Mouse (Mus musculus): ENCODE results near the gene D16Ertd472e. TPM values are rescaled to one million over a fixed set of nuclear protein-coding genes. Genes with fewer than 3 reads are reported as not detected.

The D16Ertd472e gene
- polyA plus RNA-seq, 1 experiment from 2014 or later, result 8.7 TPM

DNA sequence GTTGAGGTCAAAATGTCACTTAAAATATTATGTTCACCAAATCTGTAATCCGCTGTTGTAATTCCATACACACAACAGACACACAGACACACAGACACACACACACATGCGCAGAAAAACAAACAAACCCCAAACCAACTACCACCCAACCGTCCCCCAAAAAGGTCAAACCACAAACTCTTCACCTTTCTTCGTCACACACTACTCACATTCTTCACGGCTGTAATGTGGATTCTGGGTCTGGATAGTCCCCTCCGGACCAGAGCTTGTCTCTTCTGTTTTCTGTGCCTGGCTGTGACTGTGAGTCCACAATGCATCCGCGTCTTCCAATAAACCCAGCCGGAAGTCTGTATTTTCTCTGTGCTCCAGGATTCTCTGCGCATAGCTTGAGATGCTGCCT is 29.1 kb downstream of the D16Ertd472e start:
- no peak overlapping the region for H3K4me3 ChIP-seq (ENCODE audit: low read depth, low read length)
- H3K27me3 ChIP-seq (ENCODE audit: control insufficient read depth, insufficient read depth, low read length), result no peaks in the 10 kb centered on the region
- H3K4me1 ChIP-seq (replicated peaks; ENCODE audit: control insufficient read depth, insufficient read depth), result no peaks in the 10 kb centered on the region
- no peak overlapping the region for H3K27ac ChIP-seq (replicated peaks)
- H3K9me3 ChIP-seq (ENCODE audit: control insufficient read depth, low read length), result no peaks in the 10 kb centered on the region
- H3K9ac ChIP-seq (ENCODE audit: low read length), result no peak overlapping the region
- DNase-seq (ENCODE audit: low spot score) (no peak), ATAC-seq (ENCODE audit: low FRiP score, low TSS enrichment) (no peak)
- WGBS, result 95% methylated on average over 10 of the region's 10 CpGs
- TF ChIP-seq CTCF (IDR thresholded peaks at IDR 0.05; ENCODE audit: low read depth) (no peak), EP300 (optimal IDR thresholded peaks at IDR 0.05) (no peak)
- H3K36me3 ChIP-seq (ENCODE audit: control insufficient read depth, insufficient read depth, low read length), result 0 out of 2 replicates have a peak, but pooled peaks cover 7% of the 10 kb centered on the region
- no peak overlapping the region for H3K4me2 ChIP-seq (replicated peaks; ENCODE audit: low read depth)

DNA sequence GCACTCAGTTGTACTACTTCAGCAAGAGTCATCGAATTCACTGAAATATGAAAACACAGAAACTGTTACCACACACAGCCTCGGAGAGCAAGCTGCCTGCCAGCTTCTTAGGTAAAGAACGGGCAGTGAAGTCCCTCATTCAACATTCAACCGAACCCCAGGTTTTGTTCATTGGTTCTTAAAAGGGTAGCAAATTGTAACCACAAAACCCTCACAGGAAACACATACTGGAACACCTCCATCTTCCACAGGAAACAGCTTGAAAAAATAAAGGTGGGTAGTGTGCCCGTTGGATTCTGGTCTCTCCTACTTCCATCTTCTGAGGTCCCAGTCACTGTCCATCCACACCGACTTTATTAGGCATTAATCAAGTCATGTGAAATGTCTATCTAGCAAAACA is 30.0 kb downstream of the D16Ertd472e start:
- H3K9me3 ChIP-seq (ENCODE audit: control insufficient read depth, low read length), result no peaks in the 10 kb centered on the region
- no peaks in the 10 kb centered on the region for H3K27me3 ChIP-seq (ENCODE audit: control insufficient read depth, insufficient read depth, low read length)
- DNase-seq (ENCODE audit: low spot score), result no peak
- 0 out of 2 replicates have a peak, but pooled peaks cover 7% of the 10 kb centered on the region for H3K36me3 ChIP-seq (ENCODE audit: control insufficient read depth, insufficient read depth, low read length)
- TF ChIP-seq CTCF (IDR thresholded peaks at IDR 0.05; ENCODE audit: low read depth) (no peak), EP300 (optimal IDR thresholded peaks at IDR 0.05) (no peak)
- ATAC-seq (ENCODE audit: low FRiP score, low TSS enrichment), result no peak
- H3K4me1 ChIP-seq (replicated peaks; ENCODE audit: control insufficient read depth, insufficient read depth), result no peaks in the 10 kb centered on the region
- H3K9ac ChIP-seq (ENCODE audit: low read length), result no peak overlapping the region
- WGBS, result 87% methylated on average over 6 of the region's 6 CpGs
- no peak overlapping the region for H3K4me2 ChIP-seq (replicated peaks; ENCODE audit: low read depth)
- H3K27ac ChIP-seq (replicated peaks), result no peak overlapping the region
- H3K4me3 ChIP-seq (ENCODE audit: low read depth, low read length), result no peak overlapping the region

DNA sequence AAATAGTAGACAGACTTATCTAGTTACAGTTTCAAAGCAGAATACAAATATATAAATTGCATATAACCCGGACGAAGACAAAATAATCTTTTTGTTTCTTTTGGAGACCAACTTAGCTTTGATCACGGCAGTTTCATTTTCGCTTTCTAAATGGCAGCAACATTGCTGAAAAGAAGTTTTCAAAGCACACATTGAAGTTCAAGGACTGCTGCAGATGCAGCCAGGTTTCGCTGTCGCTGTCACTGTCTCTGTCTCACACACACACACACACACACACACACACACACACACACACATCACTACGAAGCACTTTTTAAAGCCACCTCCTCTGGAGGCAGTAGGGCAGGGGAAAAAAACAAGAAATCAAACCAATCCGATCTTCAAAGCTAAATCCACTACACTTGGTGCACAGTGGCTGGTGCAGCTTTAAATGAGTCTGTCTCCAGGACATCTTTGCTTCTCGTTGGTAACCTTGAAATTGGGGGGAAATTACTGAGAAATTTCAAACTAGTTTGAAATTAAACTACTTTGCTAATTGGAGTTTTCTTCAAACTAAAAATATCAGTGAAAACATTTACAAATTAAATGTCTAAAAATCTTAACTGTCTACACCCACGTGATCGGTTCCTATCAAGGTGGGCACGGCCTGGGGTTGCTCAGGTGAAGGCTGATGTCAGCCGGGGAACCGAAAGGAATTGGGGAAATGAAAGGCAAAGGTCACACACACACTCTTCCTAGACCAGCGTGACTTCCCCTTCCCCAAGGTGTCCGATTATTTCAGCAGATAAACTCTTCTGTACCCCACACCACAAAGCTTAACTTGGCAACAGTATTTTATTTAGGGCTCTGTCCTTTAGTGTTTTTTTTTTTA is 35.9 kb downstream of the D16Ertd472e start:
- DNase-seq (ENCODE audit: low spot score), result no peak
- 72% methylated on average over 16 of the region's 16 CpGs for WGBS
- Histone ChIP-seq H3K4me1 (replicated peaks; ENCODE audit: control insufficient read depth, insufficient read depth) (no peaks in the 10 kb centered on the region), H3K9me3 (ENCODE audit: control insufficient read depth, low read length) (no peaks in the 10 kb centered on the region), H3K27ac (replicated peaks) (no peak overlapping the region), H3K9ac (ENCODE audit: low read length) (no peak overlapping the region), H3K27me3 (ENCODE audit: control insufficient read depth, insufficient read depth, low read length) (no peaks in the 10 kb centered on the region), H3K36me3 (ENCODE audit: control insufficient read depth, insufficient read depth, low read length) (no peaks in the 10 kb centered on the region), H3K4me3 (ENCODE audit: low read depth, low read length) (no peak overlapping the region), H3K4me2 (replicated peaks; ENCODE audit: low read depth) (0 out of 2 replicates have a peak overlapping the region, but pooled peaks have one; percentile 23)
- no peak for ATAC-seq (ENCODE audit: low FRiP score, low TSS enrichment)
- TF ChIP-seq CTCF (IDR thresholded peaks at IDR 0.05; ENCODE audit: low read depth) (no peak), EP300 (optimal IDR thresholded peaks at IDR 0.05) (no peak)

DNA sequence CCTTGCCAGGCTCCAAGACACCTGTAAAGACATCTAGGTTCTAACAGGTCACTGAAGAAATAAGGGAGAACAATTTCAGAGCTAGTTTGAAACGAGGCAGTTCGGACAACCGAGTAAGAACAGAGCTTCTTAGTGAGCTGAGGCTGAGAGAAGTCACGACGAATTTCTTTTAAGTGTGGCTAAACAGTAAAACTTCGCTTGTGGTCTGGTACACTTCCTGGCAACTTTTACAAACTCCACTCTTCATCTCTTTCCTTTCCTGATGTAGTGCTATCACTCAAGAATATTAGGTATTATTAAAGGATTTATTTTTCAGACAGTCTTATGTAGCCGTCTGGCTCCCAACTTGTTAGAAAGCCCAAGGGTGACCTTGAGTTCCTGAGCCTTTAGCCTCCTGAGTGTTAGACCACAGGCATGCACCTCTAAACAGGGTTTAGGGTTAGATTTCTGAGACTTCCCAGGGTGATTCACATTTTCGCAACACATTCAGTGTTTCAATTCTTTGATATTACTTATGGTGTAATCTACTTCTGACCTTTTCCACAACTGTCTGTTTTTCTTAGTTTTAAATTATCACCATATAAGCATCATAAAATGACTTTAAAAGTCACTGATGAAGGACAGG is 38.6 kb downstream of the D16Ertd472e start:
- Histone ChIP-seq H3K27ac (replicated peaks) (no peak overlapping the region), H3K9ac (ENCODE audit: low read length) (no peak overlapping the region), H3K4me3 (ENCODE audit: low read depth, low read length) (no peak overlapping the region), H3K36me3 (ENCODE audit: control insufficient read depth, insufficient read depth, low read length) (no peaks in the 10 kb centered on the region), H3K4me2 (replicated peaks; ENCODE audit: low read depth) (no peak overlapping the region), H3K9me3 (ENCODE audit: control insufficient read depth, low read length) (no peaks in the 10 kb centered on the region), H3K4me1 (replicated peaks; ENCODE audit: control insufficient read depth, insufficient read depth) (no peaks in the 10 kb centered on the region), H3K27me3 (ENCODE audit: control insufficient read depth, insufficient read depth, low read length) (no peaks in the 10 kb centered on the region)
- WGBS, result 77% methylated on average over 8 of the region's 8 CpGs
- no peak for DNase-seq (ENCODE audit: low spot score)
- ATAC-seq (ENCODE audit: low FRiP score, low TSS enrichment), result no peak
- TF ChIP-seq EP300 (optimal IDR thresholded peaks at IDR 0.05) (no peak), CTCF (IDR thresholded peaks at IDR 0.05; ENCODE audit: low read depth) (no peak)

DNA sequence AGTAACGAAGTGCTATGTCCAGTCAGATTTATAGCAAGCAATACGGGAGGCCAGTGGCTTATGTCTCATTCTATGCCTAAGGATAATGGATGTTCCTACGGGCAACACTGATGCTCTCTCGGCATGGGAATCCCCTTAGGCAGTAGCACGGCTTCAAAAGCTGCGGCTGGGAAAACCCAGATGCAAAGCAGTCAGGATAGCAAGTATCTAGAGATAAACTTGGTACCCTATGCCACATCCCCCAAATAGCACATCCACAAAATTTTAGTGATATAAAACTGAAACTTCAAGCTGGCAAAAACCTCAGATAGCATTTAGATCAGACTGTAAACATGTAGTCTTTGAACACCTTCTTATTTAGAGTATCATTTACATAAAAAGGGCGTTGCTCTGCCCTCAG is 39.2 kb downstream of the D16Ertd472e start:
- no peak for DNase-seq (ENCODE audit: low spot score)
- Histone ChIP-seq H3K4me1 (replicated peaks; ENCODE audit: control insufficient read depth, insufficient read depth) (no peaks in the 10 kb centered on the region), H3K27ac (replicated peaks) (no peak overlapping the region), H3K9ac (ENCODE audit: low read length) (no peak overlapping the region), H3K36me3 (ENCODE audit: control insufficient read depth, insufficient read depth, low read length) (no peaks in the 10 kb centered on the region), H3K27me3 (ENCODE audit: control insufficient read depth, insufficient read depth, low read length) (no peaks in the 10 kb centered on the region), H3K9me3 (ENCODE audit: control insufficient read depth, low read length) (no peaks in the 10 kb centered on the region), H3K4me2 (replicated peaks; ENCODE audit: low read depth) (no peak overlapping the region), H3K4me3 (ENCODE audit: low read depth, low read length) (no peak overlapping the region)
- ATAC-seq (ENCODE audit: low FRiP score, low TSS enrichment), result no peak
- 73% methylated on average over 7 of the region's 7 CpGs for WGBS
- TF ChIP-seq CTCF (IDR thresholded peaks at IDR 0.05; ENCODE audit: low read depth) (no peak), EP300 (optimal IDR thresholded peaks at IDR 0.05) (no peak)

DNA sequence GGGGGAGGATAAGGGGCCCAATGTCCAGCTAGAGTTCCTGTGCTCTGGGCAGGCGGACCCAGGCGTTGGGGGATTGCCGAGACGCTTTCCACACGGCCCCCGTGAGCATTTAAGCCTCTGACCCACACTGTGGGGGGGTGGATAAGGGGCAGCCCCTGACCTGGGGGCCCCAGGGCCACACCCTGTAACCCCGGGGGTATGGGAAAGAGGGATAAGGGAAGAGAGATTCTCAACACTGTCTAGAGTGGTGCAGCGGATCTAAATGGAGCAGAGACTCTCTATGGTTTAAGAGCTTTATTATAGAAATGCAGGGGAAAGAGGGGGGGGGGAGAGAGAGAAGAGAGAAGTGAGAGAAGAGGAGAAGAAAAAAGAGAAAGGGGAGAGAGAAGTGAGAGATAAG is 42.0 kb downstream of the D16Ertd472e start:
- no peak for TF ChIP-seq CTCF (IDR thresholded peaks at IDR 0.05; ENCODE audit: low read depth)
- TF ChIP-seq EP300 (optimal IDR thresholded peaks at IDR 0.05), result no peak
- ATAC-seq (ENCODE audit: low FRiP score, low TSS enrichment), result no peak
- no peak for DNase-seq (ENCODE audit: low spot score)
- Histone ChIP-seq H3K36me3 (ENCODE audit: control insufficient read depth, insufficient read depth, low read length) (no peaks in the 10 kb centered on the region), H3K4me2 (replicated peaks; ENCODE audit: low read depth) (no peak overlapping the region), H3K27ac (replicated peaks) (no peak overlapping the region), H3K9me3 (ENCODE audit: control insufficient read depth, low read length) (no peaks in the 10 kb centered on the region), H3K27me3 (ENCODE audit: control insufficient read depth, insufficient read depth, low read length) (no peaks in the 10 kb centered on the region), H3K4me3 (ENCODE audit: low read depth, low read length) (no peak overlapping the region), H3K9ac (ENCODE audit: low read length) (no peak overlapping the region), H3K4me1 (replicated peaks; ENCODE audit: control insufficient read depth, insufficient read depth) (no peaks in the 10 kb centered on the region)
- 67% methylated on average over 8 of the region's 8 CpGs for WGBS

Measured in stomach, postnatal 0 days (tissue).